Mouse (Mus musculus) ES-E14 (cell line): ENCODE results near the gene Arnt2.

Experiments
- CHD2 ChIP-seq: IDR thresholded peaks from 2 replicates; pipeline ENCODE4 v1.6.1; 2014; ENCODE audit warnings: mild to moderate bottlenecking, low read depth, low read length, inconsistent platforms
- ZNF384 ChIP-seq: IDR thresholded peaks from 2 replicates; pipeline ENCODE4 v1.6.1; 2012; ENCODE audit warnings: low read depth, low read length, inconsistent platforms

- no peak for TF ChIP-seq ZNF384
- TF ChIP-seq CHD2: no peak
These were observed 183.1 kb downstream of the Arnt2 start for GRCm38 (mm10) chr7:84226909-84227308.
